Mouse (Mus musculus) mouse trophoblast stem cell (cell line): ENCODE data around the gene Epb41l4b.

Experiments
- in situ Hi-C, 2 experiments: fragments of 300-500 bp; cut with MseI, MboI; formaldehyde crosslinking; loops; 2 replicates in 1 of 2; 3 replicates in 1 of 2; pipeline ENCODE4 v1.15.1; 2025

Gene Epb41l4b

GRCm38 (mm10) chr4:57153068-57153835 is 10.0 kb upstream of the Epb41l4b start:
- in situ Hi-C loops = no loop called here

- in situ Hi-C loops = loop anchor here (10.0 kb wide), 2 partner anchors 123 to 133 kb away; no protein-coding TSS in a partner anchor
Observed at GRCm38 (mm10) chr4:57148182-57148581, 4.9 kb upstream of the Epb41l4b start.

- in situ Hi-C loops = loop anchor here (10.0 kb wide), 2 partner anchors 118 to 128 kb away; no protein-coding TSS in a partner anchor
Observed at GRCm38 (mm10) chr4:57142374-57143025, 737 bp downstream of the Epb41l4b start.

- in situ Hi-C loops = loop anchor here (10.0 kb wide), 2 partner anchors 117 to 127 kb away; no protein-coding TSS in a partner anchor
Observed at GRCm38 (mm10) chr4:57141908-57142361, 1.3 kb downstream of the Epb41l4b start.

GRCm38 (mm10) chr4:57140992-57141717 is 2.1 kb downstream of the Epb41l4b start:
- in situ Hi-C loops = loop anchor here (10.0 kb wide), 2 partner anchors 116 to 126 kb away; no protein-coding TSS in a partner anchor

- in situ Hi-C loops = loop anchor here (10.0 kb wide), 2 partner anchors 115 to 125 kb away; no protein-coding TSS in a partner anchor
Observed at GRCm38 (mm10) chr4:57140200-57140799, 2.9 kb downstream of the Epb41l4b start.

- in situ Hi-C loops = no loop called here
Observed at GRCm38 (mm10) chr4:57139433-57139832, 3.8 kb downstream of the Epb41l4b start.

GRCm38 (mm10) chr4:57138093-57138440 is 5.2 kb downstream of the Epb41l4b start:
- in situ Hi-C loops = no loop called here

GRCm38 (mm10) chr4:57137371-57138092 is 5.7 kb downstream of the Epb41l4b start:
- in situ Hi-C loops = no loop called here

- in situ Hi-C loops = no loop called here
Observed at GRCm38 (mm10) chr4:57135431-57135830, 7.8 kb downstream of the Epb41l4b start.

- in situ Hi-C loops = no loop called here
Observed at GRCm38 (mm10) chr4:57134554-57134953, 8.7 kb downstream of the Epb41l4b start.

GRCm38 (mm10) chr4:57131839-57132238 is 11.4 kb downstream of the Epb41l4b start:
- in situ Hi-C loops = no loop called here

GRCm38 (mm10) chr4:57129718-57130515 is 13.3 kb downstream of the Epb41l4b start:
- in situ Hi-C loops = no loop called here

- in situ Hi-C loops = no loop called here
Observed at GRCm38 (mm10) chr4:57123003-57123402, 20.2 kb downstream of the Epb41l4b start.

- in situ Hi-C loops = no loop called here
Observed at GRCm38 (mm10) chr4:57122166-57122565, 21.1 kb downstream of the Epb41l4b start.

- in situ Hi-C loops = no loop called here
Observed at GRCm38 (mm10) chr4:57120563-57120962, 22.7 kb downstream of the Epb41l4b start.

- in situ Hi-C loops = no loop called here
Observed at GRCm38 (mm10) chr4:57119976-57120375, 23.3 kb downstream of the Epb41l4b start.

GRCm38 (mm10) chr4:57118883-57119282 is 24.4 kb downstream of the Epb41l4b start:
- in situ Hi-C loops = no loop called here

GRCm38 (mm10) chr4:57116278-57116677 is 27.0 kb downstream of the Epb41l4b start:
- in situ Hi-C loops = no loop called here
